Mouse (Mus musculus) CD4-positive, CD25-positive, alpha-beta regulatory T cell, adult 4 months (primary cell): ENCODE results near the gene Foxn3. TPM values are rescaled to one million over a fixed set of nuclear protein-coding genes. Genes with fewer than 3 reads are reported as not detected.
"Not testable (repeated sequence)": the region's sequence is repeated elsewhere in the genome, so short reads cannot be mapped to it uniquely, and the experiment has no call there.

Experiments
- ATAC-seq: one replicate; pipeline ENCODE4 v1.8.0; 2017
- polyA plus RNA-seq, 2 experiments: library from polyadenylated mRNA; unstranded; fragments of 100-300 nt; shearing (Covaris generic); gene quantifications; one replicate each; pipeline ENCODE4 v1.2.1; 2017

The Foxn3 gene
- polyA plus RNA-seq, 2 experiments from 2014 or later: 129 to 166 TPM

GRCm38 (mm10) chr12:99209801-99210200 lies 353.6 kb downstream of the Foxn3 start:
- no peak for ATAC-seq

GRCm38 (mm10) chr12:99208251-99208650 lies 355.1 kb downstream of the Foxn3 start:
- ATAC-seq: no peak

GRCm38 (mm10) chr12:99207014-99207612 lies 356.3 kb downstream of the Foxn3 start:
- ATAC-seq: no peak

GRCm38 (mm10) chr12:99205734-99206133 lies 357.6 kb downstream of the Foxn3 start:
- ATAC-seq: peak; percentile 41

GRCm38 (mm10) chr12:99199124-99199483 lies 364.3 kb downstream of the Foxn3 start:
- no peak for ATAC-seq

GRCm38 (mm10) chr12:99198428-99199123 lies 364.8 kb downstream of the Foxn3 start:
- ATAC-seq: no peak

- no peak for ATAC-seq
These were observed 366.4 kb downstream of the Foxn3 start for GRCm38 (mm10) chr12:99197031-99197430.

GRCm38 (mm10) chr12:99195655-99196054 lies 367.7 kb downstream of the Foxn3 start:
- no peak for ATAC-seq

- not testable (repeated sequence) for ATAC-seq
These were observed 369.3 kb downstream of the Foxn3 start for GRCm38 (mm10) chr12:99194120-99194519.

- no peak for ATAC-seq
These were observed 375.7 kb downstream of the Foxn3 start for GRCm38 (mm10) chr12:99187671-99188070.

GRCm38 (mm10) chr12:99186239-99186638 lies 377.1 kb downstream of the Foxn3 start:
- ATAC-seq: no peak

- no peak for ATAC-seq
These were observed 380.1 kb downstream of the Foxn3 start for GRCm38 (mm10) chr12:99183261-99183792.

GRCm38 (mm10) chr12:99182338-99182737 lies 381.0 kb downstream of the Foxn3 start:
- ATAC-seq: no peak

- no peak for ATAC-seq
These were observed 383.1 kb downstream of the Foxn3 start for GRCm38 (mm10) chr12:99180234-99180824.

- no peak for ATAC-seq
These were observed 388.3 kb downstream of the Foxn3 start for GRCm38 (mm10) chr12:99174979-99175621.

GRCm38 (mm10) chr12:99172170-99172569 lies 391.2 kb downstream of the Foxn3 start:
- ATAC-seq: no peak

- no peak for ATAC-seq
These were observed 393.5 kb downstream of the Foxn3 start for GRCm38 (mm10) chr12:99169925-99170324.

- no peak for ATAC-seq
These were observed 397.3 kb downstream of the Foxn3 start for GRCm38 (mm10) chr12:99166091-99166490.

GRCm38 (mm10) chr12:99163342-99163682 lies 400.1 kb downstream of the Foxn3 start:
- ATAC-seq: no peak

- no peak for ATAC-seq
These were observed 400.6 kb downstream of the Foxn3 start for GRCm38 (mm10) chr12:99162639-99163341.

GRCm38 (mm10) chr12:99162188-99162587 lies 401.2 kb downstream of the Foxn3 start:
- no peak for ATAC-seq

- ATAC-seq: no peak
These were observed 403.3 kb downstream of the Foxn3 start for GRCm38 (mm10) chr12:99160061-99160460.

- ATAC-seq: no peak
These were observed 407.5 kb downstream of the Foxn3 start for GRCm38 (mm10) chr12:99155904-99156303.
